Mouse (Mus musculus) kidney, embryonic 16.5 days (tissue): ENCODE measurements around the gene Slc35f1. TPM values are rescaled to one million over a fixed set of nuclear protein-coding genes. Genes with fewer than 3 reads are reported as not detected.

Source experiments
- ATAC-seq: fragments of 200-750 bp; cut with Nextera tagmentation; 2 replicates; pipeline ENCODE4 v1.8.0; 2017; ENCODE audit warnings: moderate TSS enrichment; ENCODE audit not compliant: low FRiP score, low TSS enrichment
- H3K27ac ChIP-seq: fragments of 300-500 bp; sonication (generic); 2 replicates; pipeline ENCODE4 v1.5.1; 2014; ENCODE audit warnings: low read length
- H3K27me3 ChIP-seq: fragments of 300-500 bp; sonication (generic); 2 replicates; pipeline ENCODE4 v1.6.1; 2014; ENCODE audit warnings: low read length, control low read depth, mixed read lengths; ENCODE audit not compliant: insufficient read depth
- H3K36me3 ChIP-seq: fragments of 300-500 bp; sonication (generic); 2 replicates; pipeline ENCODE4 v1.6.1; 2014; ENCODE audit warnings: low read length, control low read depth, mixed read lengths; ENCODE audit not compliant: insufficient read depth
- H3K4me1 ChIP-seq: fragments of 300-500 bp; sonication (generic); 2 replicates; pipeline ENCODE4 v1.6.1; 2014; ENCODE audit warnings: low read length, control low read depth, mixed read lengths; ENCODE audit not compliant: insufficient read depth
- H3K4me2 ChIP-seq: fragments of 300-500 bp; sonication (generic); replicated peaks from 2 replicates; pipeline ENCODE4 v1.6.1; 2014; ENCODE audit warnings: low read depth, low read length
- H3K4me3 ChIP-seq: fragments of 300-500 bp; sonication (generic); 2 replicates; pipeline ENCODE4 v1.5.1; 2014; ENCODE audit warnings: mild to moderate bottlenecking, low read length
- H3K9ac ChIP-seq: fragments of 300-500 bp; sonication (generic); replicated peaks from 2 replicates; pipeline ENCODE4 v1.6.1; 2014; ENCODE audit warnings: low read length
- H3K9me3 ChIP-seq: fragments of 300-500 bp; sonication (generic); 2 replicates; pipeline ENCODE4 v1.6.1; 2016; ENCODE audit warnings: low read length, control low read depth
- WGBS: fragments of 180-500 bp; shearing (Covaris S2); extraction: QIAGEN DNeasy Blood & Tissue Kit; methylation state at CpG from one replicate; pipeline ENCODE4 v1.1.7; 2014; 5-methylcytosine and 5-hydroxymethylcytosine counted together
- polyA plus RNA-seq: library from polyadenylated mRNA; unstranded; fragments of >200 nt; fragmentation: Nextera tagmentation; extraction: Ambion mirVana; gene quantifications from 2 replicates; pipeline ENCODE4 v1.2.1, GENCODE M21; 2015

Slc35f1 gene
- polyA plus RNA-seq, 1 experiment from 2014 or later: 4.2 TPM

DNA sequence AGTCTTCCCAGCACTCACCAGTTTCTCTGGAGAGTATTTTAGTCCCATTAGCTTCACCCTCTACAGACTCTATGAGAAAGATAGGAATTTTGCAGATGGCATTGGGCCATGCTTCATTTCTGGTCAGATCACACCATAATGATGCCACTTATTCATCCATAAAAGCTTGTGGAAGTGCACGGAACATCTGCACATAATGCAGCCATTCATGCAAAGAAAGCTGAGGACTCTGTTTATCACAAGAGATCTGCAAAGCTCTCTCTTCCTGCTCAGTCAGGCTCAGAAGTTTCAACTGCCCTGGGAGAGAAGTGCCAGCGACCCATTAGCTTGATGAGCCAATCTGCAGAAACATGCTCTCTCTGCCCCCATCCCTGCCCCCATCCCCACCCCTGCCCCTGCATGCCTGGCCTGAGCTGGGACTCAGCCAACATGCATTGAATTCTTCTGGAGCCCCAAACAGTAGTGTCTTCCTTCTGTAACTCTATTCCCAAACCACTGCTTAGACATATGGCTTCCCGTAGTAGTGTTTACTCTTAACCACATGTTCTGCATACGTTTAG is 89.7 kb downstream of the Slc35f1 start:
- Histone ChIP-seq H3K4me1 (no peaks in the 10 kb centered on the region), H3K9ac (no peak overlapping the region), H3K27ac (no peak overlapping the region), H3K27me3 (no peaks in the 10 kb centered on the region), H3K36me3 (no peaks in the 10 kb centered on the region), H3K4me2 (no peak overlapping the region), H3K9me3 (no peaks in the 10 kb centered on the region), H3K4me3 (no peak overlapping the region)
- 62% methylated on average over 4 of the region's 4 CpGs for WGBS
- no peak for ATAC-seq

GRCm38 (mm10) chr10:52787075-52787474 is 96.7 kb downstream of the Slc35f1 start:
- H3K27ac ChIP-seq: no peak overlapping the region
- H3K4me2 ChIP-seq: no peak overlapping the region
- WGBS: 81% methylated on average over 2 of the region's 2 CpGs
- no peak overlapping the region for H3K9ac ChIP-seq
- no peaks in the 10 kb centered on the region for H3K27me3 ChIP-seq
- ATAC-seq: no peak
- H3K9me3 ChIP-seq: no peaks in the 10 kb centered on the region
- H3K4me1 ChIP-seq: no peaks in the 10 kb centered on the region
- no peaks in the 10 kb centered on the region for H3K36me3 ChIP-seq
- H3K4me3 ChIP-seq: no peak overlapping the region

DNA sequence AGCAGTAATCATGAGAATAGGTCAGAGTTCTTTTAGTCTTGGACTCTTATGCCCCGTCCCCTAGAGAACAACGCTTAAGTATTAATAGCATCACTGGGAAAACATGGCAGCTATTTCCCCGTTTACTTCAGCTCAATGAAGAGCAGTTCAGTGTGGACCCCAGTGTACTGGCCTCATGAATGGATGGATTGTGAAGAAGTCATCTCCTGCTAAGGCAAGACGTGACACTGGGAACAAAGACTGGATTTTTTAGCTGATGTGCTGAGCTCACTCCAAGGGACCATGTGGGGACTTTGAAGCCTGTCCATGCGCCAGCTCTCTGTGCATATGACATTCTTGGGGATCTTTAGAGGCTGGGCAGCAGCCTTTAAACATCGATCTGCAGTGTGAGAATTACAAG is 101.2 kb downstream of the Slc35f1 start:
- no peaks in the 10 kb centered on the region for H3K27me3 ChIP-seq
- ATAC-seq: no peak
- 87% methylated on average over 6 of the region's 6 CpGs for WGBS
- no peaks in the 10 kb centered on the region for H3K36me3 ChIP-seq
- no peak overlapping the region for H3K27ac ChIP-seq
- no peaks in the 10 kb centered on the region for H3K9me3 ChIP-seq
- no peak overlapping the region for H3K9ac ChIP-seq
- H3K4me3 ChIP-seq: no peak overlapping the region
- no peak overlapping the region for H3K4me2 ChIP-seq
- no peaks in the 10 kb centered on the region for H3K4me1 ChIP-seq

DNA sequence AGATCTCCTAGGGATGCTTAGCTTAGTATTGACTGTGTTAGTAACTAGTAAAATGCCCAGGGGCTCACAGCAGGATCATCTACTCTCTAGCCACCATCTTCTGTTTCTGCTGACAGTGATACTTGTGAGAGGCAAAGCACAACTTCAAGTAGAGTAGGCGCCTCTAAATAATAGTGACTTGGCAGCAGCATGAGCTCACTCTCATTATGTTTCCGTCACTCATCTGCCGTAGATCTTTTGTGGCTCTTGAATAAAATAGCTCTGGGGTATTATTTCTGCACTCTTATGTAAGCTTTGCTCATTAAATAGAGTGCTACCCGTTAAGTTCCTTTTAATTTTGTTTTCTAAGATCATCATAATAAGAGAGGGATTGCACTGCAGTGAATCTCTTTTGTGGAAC is 107.1 kb downstream of the Slc35f1 start:
- Histone ChIP-seq H3K27me3 (no peaks in the 10 kb centered on the region), H3K27ac (no peak overlapping the region), H3K9me3 (no peaks in the 10 kb centered on the region), H3K4me2 (no peak overlapping the region), H3K9ac (no peak overlapping the region), H3K4me1 (no peaks in the 10 kb centered on the region), H3K36me3 (no peaks in the 10 kb centered on the region), H3K4me3 (no peak overlapping the region)
- 84% methylated on average over 4 of the region's 4 CpGs for WGBS
- no peak for ATAC-seq

GRCm38 (mm10) chr10:52807808-52808207 is 117.5 kb downstream of the Slc35f1 start:
- 76% methylated on average over 2 of the region's 2 CpGs for WGBS
- no peaks in the 10 kb centered on the region for H3K36me3 ChIP-seq
- no peaks in the 10 kb centered on the region for H3K9me3 ChIP-seq
- no peak overlapping the region for H3K4me3 ChIP-seq
- no peak overlapping the region for H3K9ac ChIP-seq
- H3K27ac ChIP-seq: no peak overlapping the region
- H3K4me2 ChIP-seq: no peak overlapping the region
- no peaks in the 10 kb centered on the region for H3K4me1 ChIP-seq
- ATAC-seq: no peak
- no peaks in the 10 kb centered on the region for H3K27me3 ChIP-seq

DNA sequence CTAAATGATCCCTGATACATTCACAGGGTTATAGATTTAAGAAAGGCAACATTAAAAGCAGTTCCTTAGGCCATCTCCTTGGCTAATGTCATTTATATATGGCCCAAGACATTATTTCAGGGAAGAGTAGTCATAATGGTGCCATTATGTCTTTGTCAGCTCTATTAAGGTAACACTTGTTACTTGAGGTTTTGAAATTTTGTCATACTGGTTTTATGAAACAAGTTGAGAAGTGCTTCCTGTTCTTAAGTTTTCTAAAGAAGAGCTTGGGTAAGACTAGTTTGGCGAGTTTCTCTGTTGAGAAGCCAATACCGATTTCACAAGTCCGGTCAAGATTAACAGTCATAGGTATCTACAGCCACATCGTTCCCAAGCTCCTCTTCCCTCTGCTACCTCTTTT is 122.5 kb downstream of the Slc35f1 start:
- no peak for ATAC-seq
- 90% methylated on average over 4 of the region's 4 CpGs for WGBS
- no peak overlapping the region for H3K9ac ChIP-seq

GRCm38 (mm10) chr10:52814358-52814757 is 124.0 kb downstream of the Slc35f1 start:
- H3K4me1 ChIP-seq: no peaks in the 10 kb centered on the region
- H3K9me3 ChIP-seq: no peaks in the 10 kb centered on the region
- no peaks in the 10 kb centered on the region for H3K36me3 ChIP-seq
- no peak overlapping the region for H3K27ac ChIP-seq
- no peak overlapping the region for H3K9ac ChIP-seq
- H3K4me2 ChIP-seq: no peak overlapping the region
- no peak overlapping the region for H3K4me3 ChIP-seq
- 88% methylated on average over 5 of the region's 5 CpGs for WGBS
- no peaks in the 10 kb centered on the region for H3K27me3 ChIP-seq
- no peak for ATAC-seq

More for the DNA sequence above, 122.5 kb downstream of the Slc35f1 start:
- Histone ChIP-seq H3K9me3 (no peaks in the 10 kb centered on the region), H3K27ac (no peak overlapping the region), H3K36me3 (no peaks in the 10 kb centered on the region), H3K4me3 (no peak overlapping the region), H3K4me2 (no peak overlapping the region), H3K27me3 (no peaks in the 10 kb centered on the region), H3K4me1 (no peaks in the 10 kb centered on the region)

DNA sequence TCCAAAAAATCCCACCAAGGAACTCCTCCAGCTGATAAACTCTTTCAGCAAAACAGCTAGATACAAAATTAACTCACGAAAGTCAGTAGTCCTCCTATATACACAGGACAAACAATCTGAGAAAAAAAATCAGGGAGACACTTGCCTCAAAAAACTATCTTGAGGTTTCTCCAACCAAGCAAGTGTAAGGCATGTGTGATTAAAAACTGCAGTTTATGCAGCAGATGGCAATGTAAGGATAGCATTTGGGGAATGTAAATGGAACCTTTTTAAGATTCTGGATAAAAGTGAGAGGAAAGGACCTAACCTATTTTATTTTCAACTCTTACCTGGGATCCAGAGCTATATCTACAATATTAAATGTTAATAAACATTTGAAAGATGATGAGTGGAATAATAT is 129.3 kb downstream of the Slc35f1 start:
- Histone ChIP-seq H3K4me2 (no peak overlapping the region), H3K36me3 (no peaks in the 10 kb centered on the region), H3K9me3 (no peaks in the 10 kb centered on the region), H3K27ac (no peak overlapping the region), H3K9ac (no peak overlapping the region), H3K27me3 (no peaks in the 10 kb centered on the region), H3K4me1 (no peaks in the 10 kb centered on the region), H3K4me3 (no peak overlapping the region)
- WGBS: 94% methylated on average over 1 of the region's 1 CpGs
- ATAC-seq: no peak

DNA sequence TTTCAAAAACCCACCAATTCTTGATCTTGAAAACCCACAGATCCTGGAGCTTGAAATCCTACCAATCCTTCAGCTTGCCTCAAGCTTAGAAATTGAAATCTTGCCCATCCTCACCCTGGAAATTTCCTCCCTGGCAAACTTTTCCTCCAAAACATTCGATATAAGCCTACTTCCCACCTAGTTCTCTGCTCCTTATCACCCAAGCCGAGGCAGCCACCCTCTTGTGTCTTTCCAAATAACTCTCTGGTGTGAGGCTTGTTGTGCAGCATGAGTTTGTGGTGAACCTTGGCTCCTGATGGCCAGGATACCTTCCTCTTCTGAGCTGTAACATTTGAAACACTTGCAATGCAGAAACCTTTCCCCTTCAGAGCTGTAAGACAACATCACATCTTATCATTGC is 132.6 kb downstream of the Slc35f1 start:
- H3K4me2 ChIP-seq: no peak overlapping the region
- H3K36me3 ChIP-seq: no peaks in the 10 kb centered on the region
- no peak overlapping the region for H3K4me3 ChIP-seq
- WGBS: 80% methylated on average over 2 of the region's 2 CpGs
- H3K27ac ChIP-seq: no peak overlapping the region
- no peaks in the 10 kb centered on the region for H3K27me3 ChIP-seq
- ATAC-seq: no peak
- H3K4me1 ChIP-seq: no peaks in the 10 kb centered on the region
- no peak overlapping the region for H3K9ac ChIP-seq
- H3K9me3 ChIP-seq: no peaks in the 10 kb centered on the region

DNA sequence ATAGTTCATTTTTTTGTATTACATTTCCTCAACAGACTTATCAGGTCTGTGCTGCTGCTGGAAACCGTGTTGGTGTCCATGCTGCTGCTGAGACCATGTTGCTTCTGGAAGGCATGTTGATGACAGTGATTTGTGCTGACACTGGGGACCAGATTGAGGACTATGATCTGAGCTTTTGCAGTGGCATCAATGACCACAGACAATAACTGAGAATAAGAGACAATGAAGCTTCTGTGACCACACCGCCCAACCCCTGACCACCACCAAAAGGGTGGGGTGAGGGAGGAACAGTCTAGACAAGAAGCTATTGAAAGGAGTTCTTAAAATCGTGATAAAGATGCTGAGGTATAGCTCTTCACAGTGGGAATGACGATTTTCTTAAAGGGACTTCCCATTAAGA is 135.4 kb downstream of the Slc35f1 start:
- H3K4me2 ChIP-seq: no peak overlapping the region
- H3K27me3 ChIP-seq: no peaks in the 10 kb centered on the region
- ATAC-seq: no peak
- 87% methylated on average over 4 of the region's 4 CpGs for WGBS
- H3K27ac ChIP-seq: no peak overlapping the region
- no peaks in the 10 kb centered on the region for H3K9me3 ChIP-seq
- H3K4me1 ChIP-seq: no peaks in the 10 kb centered on the region
- H3K4me3 ChIP-seq: no peak overlapping the region
- H3K9ac ChIP-seq: no peak overlapping the region
- no peaks in the 10 kb centered on the region for H3K36me3 ChIP-seq
